Comparison of ENCODE assay signal across 8 mouse cellular contexts in genomic region chr1:135171984-135172383, GRCm38 (mm10). TPM values are rescaled to one million over a fixed set of nuclear protein-coding genes. Genes with fewer than 3 reads are reported as not detected.
DNase-seq lines count a peak whose midpoint lies in the region; ATAC-seq lines count a peak whose summit lies in the region.

No protein-coding gene starts in this region.

- H3K9ac ChIP-seq in forebrain, embryonic 15.5 days (replicated peaks), result no peak overlapping the region
- H3K9ac ChIP-seq in midbrain, embryonic 16.5 days (ENCODE audit: low read depth, low read length), result no peak overlapping the region

- no peaks in the 10 kb centered on the region for H3K27me3 ChIP-seq in forebrain, embryonic 15.5 days
- H3K27me3 ChIP-seq in limb, embryonic 10.5 days (ENCODE audit: low read depth, poor library complexity, severe bottlenecking), result no peaks in the 10 kb centered on the region
- no peaks in the 10 kb centered on the region for H3K27me3 ChIP-seq in midbrain, embryonic 16.5 days (ENCODE audit: control insufficient read depth, insufficient read depth, low read depth, low read length)

- H3K4me2 ChIP-seq in forebrain, embryonic 15.5 days (replicated peaks), result no peak overlapping the region
- H3K4me2 ChIP-seq in midbrain, embryonic 16.5 days (ENCODE audit: low read length), result no peak overlapping the region

- no peak overlapping the region for H3K4me3 ChIP-seq in forebrain, embryonic 15.5 days
- no peak overlapping the region for H3K4me3 ChIP-seq in limb, embryonic 10.5 days
- H3K4me3 ChIP-seq in midbrain, embryonic 16.5 days (ENCODE audit: low read depth, low read length), result no peak overlapping the region

- WGBS in forebrain, embryonic 15.5 days, result 54% methylated on average over 6 of the region's 6 CpGs
- WGBS in limb, embryonic 10.5 days, result 59% methylated on average over 6 of the region's 6 CpGs
- whole genome bisulfite sequencing in midbrain, embryonic 16.5 days, result 55% methylated on average over 6 of the region's 6 CpGs

- ATAC-seq in cerebellum, adult (ENCODE audit: insufficient number of reproducible peaks, low FRiP score, low TSS enrichment), result peak; percentile 67
- ATAC-seq in forebrain, embryonic 15.5 days (replicated peaks), result peak; percentile 58
- ATAC-seq in midbrain, embryonic 16.5 days, result peak; percentile 86

- no peak for DNase-seq in cerebellum, adult 8-10 months
- peak; percentile 39 for DNase-seq in c-Kit-positive CD71-negative TER-119-negative erythroid progenitor cells, embryonic 14.5 days (ENCODE audit: low read depth)
- DNase-seq in induced T-regulatory cell, adult 2 months (ENCODE audit: low read depth), result peak; percentile 46
- DNase-seq in limb, embryonic 10.5 days (ENCODE audit: low spot score), result peak; percentile 52
- DNase-seq in thymus, postnatal 10 days (ENCODE audit: low spot score in 2 of 2), result no peak

- H3K27ac ChIP-seq in forebrain, embryonic 15.5 days (replicated peaks), result no peak overlapping the region
- H3K27ac ChIP-seq in limb, embryonic 10.5 days, result no peak overlapping the region
- H3K27ac ChIP-seq in midbrain, embryonic 16.5 days (ENCODE audit: low read length), result no peak overlapping the region

- H3K36me3 ChIP-seq in forebrain, embryonic 15.5 days, result no peaks in the 10 kb centered on the region
- H3K36me3 ChIP-seq in limb, embryonic 10.5 days, result no peaks in the 10 kb centered on the region
- H3K36me3 ChIP-seq in midbrain, embryonic 16.5 days (ENCODE audit: control insufficient read depth, insufficient read depth, low read length), result no peaks in the 10 kb centered on the region

- H3K9me3 ChIP-seq in forebrain, embryonic 15.5 days, result no peaks in the 10 kb centered on the region
- no peaks in the 10 kb centered on the region for H3K9me3 ChIP-seq in limb, embryonic 10.5 days (replicated peaks)
- no peaks in the 10 kb centered on the region for H3K9me3 ChIP-seq in midbrain, embryonic 16.5 days (replicated peaks; ENCODE audit: control insufficient read depth, low read length, poor library complexity, severe bottlenecking)

- H3K4me1 ChIP-seq in forebrain, embryonic 15.5 days, result 0 out of 2 replicates have a peak, but pooled peaks cover 3% of the 10 kb centered on the region
- H3K4me1 ChIP-seq in limb, embryonic 10.5 days, result peaks cover 4% of the 10 kb centered on the region; the same call in 1 of the 2 replicates
- H3K4me1 ChIP-seq in midbrain, embryonic 16.5 days (ENCODE audit: control insufficient read depth, insufficient read depth, low read length), result no peaks in the 10 kb centered on the region

RNA-seq across cellular contexts. Expression of gene Gpr37l1, which starts 4.5 kb away (rescaled TPM):
- 0.31 and 0.33 TPM in 2 replicates for polyA plus RNA-seq in forebrain, embryonic 15.5 days (2015; fragmentation: Nextera tagmentation; extraction: Ambion mirVana)
- not detected in 2 replicates for polyA plus RNA-seq in limb, embryonic 10.5 days (2016; fragmentation: Nextera tagmentation; extraction: Ambion mirVana)
- polyA plus RNA-seq in midbrain, embryonic 16.5 days (2015; fragmentation: Nextera tagmentation; extraction: Ambion mirVana), result 1.1 and 2.7 TPM in 2 replicates

RNA-seq across cellular contexts. Expression of gene Arl8a, which starts 25.4 kb away (rescaled TPM):
- polyA plus RNA-seq in forebrain, embryonic 15.5 days (2015; fragmentation: Nextera tagmentation; extraction: Ambion mirVana), result 301 and 307 TPM in 2 replicates
- 32.7 and 42.2 TPM in 2 replicates for polyA plus RNA-seq in limb, embryonic 10.5 days (2016; fragmentation: Nextera tagmentation; extraction: Ambion mirVana)
- polyA plus RNA-seq in midbrain, embryonic 16.5 days (2015; fragmentation: Nextera tagmentation; extraction: Ambion mirVana), result 390 and 409 TPM in 2 replicates

RNA-seq across cellular contexts. Expression of gene Ptpn7, which starts 39.5 kb away (rescaled TPM):
- polyA plus RNA-seq in forebrain, embryonic 15.5 days (2015; fragmentation: Nextera tagmentation; extraction: Ambion mirVana), result 0.23 and 0.24 TPM in 2 replicates
- polyA plus RNA-seq in limb, embryonic 10.5 days (2016; fragmentation: Nextera tagmentation; extraction: Ambion mirVana), result 1.4 and 1.9 TPM in 2 replicates
- 0.11 and 0.26 TPM in 2 replicates for polyA plus RNA-seq in midbrain, embryonic 16.5 days (2015; fragmentation: Nextera tagmentation; extraction: Ambion mirVana)

Comparison
In these comparisons a context has a peak if more than half of its experiments do, and no peak if none do; other contexts are left out.
1. DNase-seq: peak in c-Kit-positive CD71-negative TER-119-negative erythroid progenitor cells, embryonic 14.5 days (single experiment), induced T-regulatory cell, adult 2 months (single experiment) and limb, embryonic 10.5 days (single experiment); none in cerebellum, adult 8-10 months (single experiment) and thymus, postnatal 10 days (0 of 2).
2. Peak in every context shown above with its lines, with median percentiles within 50 percentile points of each other: ATAC-seq.